Mouse (Mus musculus) thymus, postnatal 4 days (tissue): ENCODE measurements around the gene Prtn3.

Source experiments
- DNase-seq: peaks from one replicate; pipeline ENCODE4 v3.0.0; 2021

Prtn3 gene

DNA sequence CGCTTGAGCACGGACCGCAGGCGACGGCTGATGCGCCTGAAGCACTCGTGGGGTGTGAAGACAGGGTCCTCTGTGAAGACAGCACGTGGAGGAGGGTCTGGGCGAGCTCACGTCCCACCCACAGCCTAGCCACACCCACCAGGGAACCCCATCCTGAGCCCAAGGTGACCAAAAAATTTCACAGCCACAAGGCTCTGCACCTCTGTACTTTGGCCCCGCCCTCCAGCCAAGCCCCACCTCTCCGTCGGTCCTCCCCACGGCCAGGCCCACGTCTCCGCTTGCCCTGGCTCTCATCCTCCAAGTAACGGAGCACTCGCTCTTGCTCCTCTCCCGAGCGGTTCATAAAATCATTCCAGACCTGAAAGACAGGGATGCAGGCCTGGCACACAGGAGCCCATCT lies 38.1 kb downstream of the Prtn3 start:
- no peak for DNase-seq

DNA sequence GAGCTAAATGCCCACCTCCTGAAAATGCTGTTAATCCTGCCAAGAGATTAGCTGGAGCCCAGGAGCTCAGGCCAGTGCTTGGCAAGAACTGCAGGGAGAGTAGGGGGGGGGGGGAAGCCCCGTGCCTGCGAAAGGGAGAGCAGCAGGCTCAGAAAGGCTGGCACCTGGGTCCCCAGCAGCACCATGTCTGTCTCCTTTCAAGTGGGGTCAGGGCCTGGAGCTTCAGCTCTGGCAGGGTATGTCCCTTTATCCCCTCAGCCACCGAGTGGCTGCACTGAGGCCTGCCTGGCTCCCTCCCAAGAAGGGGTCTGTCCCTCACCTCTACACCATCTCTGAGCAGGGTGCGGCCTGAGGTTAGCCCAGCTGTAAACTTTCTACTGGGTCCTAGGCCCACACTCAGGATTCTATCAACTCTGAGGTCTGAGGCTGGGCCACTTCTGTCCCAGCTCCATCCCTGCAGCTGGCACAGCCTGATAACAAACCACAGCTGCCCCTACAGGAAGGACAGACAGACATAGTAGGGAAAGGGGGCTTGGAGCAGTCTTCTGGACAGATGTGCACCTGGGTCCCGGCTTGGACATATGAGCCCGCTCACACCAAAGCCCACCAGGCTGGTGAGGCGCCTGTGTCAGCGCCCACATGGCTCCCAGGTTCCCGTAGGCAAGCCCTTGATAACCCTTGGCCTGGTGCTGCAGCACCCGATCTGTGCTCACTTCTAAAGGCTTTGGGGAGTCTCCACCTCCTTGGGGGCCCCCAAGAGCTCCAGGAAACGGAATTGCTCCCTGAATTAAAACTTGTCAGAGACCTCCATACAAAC lies 40.1 kb downstream of the Prtn3 start:
- no peak for DNase-seq

GRCm38 (mm10) chr10:79914948-79915596 lies 40.8 kb downstream of the Prtn3 start:
- no peak for DNase-seq

DNA sequence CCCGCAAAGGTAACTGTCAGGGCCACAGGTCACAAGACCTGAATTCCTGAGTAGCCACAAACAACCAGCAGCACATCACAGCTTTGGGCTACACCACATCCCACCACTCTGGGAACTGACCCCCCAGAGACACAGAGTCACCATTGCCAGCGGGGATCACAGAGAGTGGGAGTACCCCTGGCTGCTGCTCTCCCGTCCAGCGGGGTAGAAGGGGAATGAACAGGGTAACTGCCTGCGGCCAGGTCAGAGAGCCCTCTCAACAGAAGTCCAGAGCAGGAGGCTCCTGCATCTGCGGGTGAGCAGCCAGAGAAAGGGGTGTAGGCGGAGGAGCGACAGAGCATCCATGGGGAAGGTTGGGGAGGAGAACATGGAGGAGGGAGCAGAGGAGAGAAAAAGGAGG lies 41.8 kb downstream of the Prtn3 start:
- DNase-seq: no peak

DNA sequence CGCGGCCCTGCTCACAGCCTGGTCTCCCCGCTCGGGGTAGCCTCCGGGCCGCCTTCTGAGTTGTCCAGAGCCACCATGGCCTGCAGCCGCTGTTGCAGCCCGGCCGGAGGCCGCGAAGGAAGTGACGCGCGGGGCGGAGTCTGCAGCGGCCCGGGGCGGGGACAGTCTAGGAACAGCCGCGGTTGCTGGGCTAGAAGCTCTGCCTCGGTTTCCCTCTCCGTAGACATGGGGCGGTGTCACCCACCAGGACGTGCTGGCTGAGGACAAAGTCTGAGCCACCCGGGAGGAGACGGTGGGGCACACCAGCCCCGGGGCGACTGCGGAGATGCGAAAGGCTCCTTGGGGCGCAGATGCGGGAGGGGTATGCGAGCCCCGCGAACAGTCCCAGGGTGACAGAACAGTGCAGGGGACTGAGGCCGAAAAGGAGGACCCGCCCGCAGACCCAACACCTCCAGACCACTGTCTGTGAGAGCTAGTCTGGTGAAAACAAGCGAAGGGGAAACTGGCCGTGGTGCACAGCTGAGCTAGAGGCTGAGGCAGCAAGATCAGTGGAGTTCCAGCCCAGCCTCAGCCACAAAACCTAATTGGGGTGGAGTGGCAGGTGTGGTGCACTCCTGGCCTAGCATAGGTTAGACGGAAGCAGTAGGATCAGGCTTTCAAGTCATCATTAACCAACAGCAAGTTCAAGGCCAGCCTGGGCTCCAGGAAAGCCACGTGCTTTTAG lies 42.7 kb downstream of the Prtn3 start, which contains the start of gene Kiss1r:
Kiss1r (plus strand) TSS at position 164 of the 724 bp plus-strand sequence.
- DNase-seq: peak; percentile 93

DNA sequence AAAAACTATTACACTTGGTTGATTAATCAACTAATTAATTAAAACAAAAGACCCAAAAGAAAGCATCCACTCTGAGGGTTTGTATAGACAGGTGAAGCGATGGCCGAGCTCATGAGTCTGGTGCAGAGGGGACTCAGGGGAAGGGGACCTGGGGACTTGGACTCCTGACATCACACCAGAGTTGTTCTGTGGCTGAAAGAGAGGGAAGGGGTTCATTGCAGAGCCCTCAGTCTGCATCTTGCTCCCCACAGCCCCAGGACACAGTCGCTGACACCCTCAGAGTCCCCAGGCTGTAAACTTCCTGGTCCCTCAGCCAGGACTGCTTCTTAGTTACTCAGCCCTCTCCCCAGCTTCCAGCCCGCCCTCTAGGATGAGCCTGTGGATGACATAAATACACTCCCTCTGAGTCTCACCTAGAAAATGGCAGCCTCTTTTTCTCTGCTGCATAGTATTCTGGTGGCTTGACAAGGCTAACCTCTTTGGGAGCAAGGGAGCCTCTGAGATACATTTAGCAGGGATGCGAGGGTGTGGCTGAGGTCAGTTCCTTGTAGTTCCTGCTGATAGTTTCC lies 43.3 kb downstream of the Prtn3 start:
- no peak for DNase-seq

GRCm38 (mm10) chr10:79918231-79919078 lies 44.2 kb downstream of the Prtn3 start:
- no peak for DNase-seq

DNA sequence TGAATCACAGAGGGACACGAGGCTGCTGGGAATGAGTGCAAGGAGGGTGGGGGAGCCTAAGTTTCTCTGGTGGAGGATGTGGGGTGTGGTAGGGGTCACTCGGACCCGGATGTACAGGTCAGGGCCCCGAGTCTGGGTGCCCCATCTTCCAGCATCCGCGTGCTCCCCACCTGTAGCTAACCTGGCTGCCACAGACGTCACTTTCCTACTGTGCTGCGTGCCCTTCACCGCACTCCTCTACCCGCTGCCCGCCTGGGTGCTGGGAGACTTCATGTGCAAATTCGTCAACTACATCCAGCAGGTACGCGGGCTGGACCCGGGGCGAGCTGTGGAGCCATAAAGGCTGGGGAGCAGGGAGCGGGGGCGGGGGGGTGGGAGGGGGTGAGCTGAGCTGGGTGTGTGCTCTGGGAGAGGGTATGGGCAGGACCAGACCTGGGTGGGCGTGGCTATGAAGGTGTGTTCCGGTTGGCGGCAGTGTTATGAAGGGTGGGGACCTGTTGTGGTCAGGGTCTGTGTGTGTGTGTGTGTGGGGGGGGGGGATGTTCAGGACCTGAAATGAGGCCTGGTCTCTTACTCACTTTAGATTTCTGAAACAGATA lies 45.1 kb downstream of the Prtn3 start:
- peak; percentile 64 for DNase-seq

- DNase-seq: no peak
Measured at GRCm38 (mm10) chr10:79920056-79920890, 46.0 kb downstream of the Prtn3 start.

DNA sequence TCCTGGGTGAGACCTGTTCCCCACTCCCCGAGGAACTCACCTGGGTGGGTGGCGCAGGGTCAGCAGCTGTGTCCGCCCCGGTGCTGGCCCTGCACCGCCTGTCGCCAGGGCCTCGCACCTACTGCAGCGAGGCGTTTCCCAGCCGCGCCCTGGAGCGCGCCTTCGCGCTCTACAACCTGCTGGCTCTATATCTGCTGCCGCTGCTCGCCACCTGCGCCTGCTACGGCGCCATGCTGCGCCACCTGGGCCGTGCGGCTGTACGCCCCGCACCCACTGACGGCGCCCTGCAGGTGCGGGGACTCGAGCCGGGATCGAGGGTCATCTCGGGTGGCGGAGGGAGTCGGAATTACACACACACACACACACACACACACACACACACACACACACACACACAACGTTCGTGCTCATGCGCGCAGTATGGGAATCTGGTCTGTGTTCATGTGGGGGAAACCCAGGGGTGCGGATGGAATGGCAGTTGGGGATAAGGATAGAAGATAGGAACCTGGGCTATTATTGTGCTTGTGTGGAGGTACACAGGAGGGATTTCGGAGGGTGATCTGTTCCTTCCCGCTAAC lies 46.8 kb downstream of the Prtn3 start, which contains the start of gene R3hdm4:
R3hdm4 (minus strand) TSS at position 251 of the 578 bp plus-strand sequence.
- peak; percentile 67 for DNase-seq

DNA sequence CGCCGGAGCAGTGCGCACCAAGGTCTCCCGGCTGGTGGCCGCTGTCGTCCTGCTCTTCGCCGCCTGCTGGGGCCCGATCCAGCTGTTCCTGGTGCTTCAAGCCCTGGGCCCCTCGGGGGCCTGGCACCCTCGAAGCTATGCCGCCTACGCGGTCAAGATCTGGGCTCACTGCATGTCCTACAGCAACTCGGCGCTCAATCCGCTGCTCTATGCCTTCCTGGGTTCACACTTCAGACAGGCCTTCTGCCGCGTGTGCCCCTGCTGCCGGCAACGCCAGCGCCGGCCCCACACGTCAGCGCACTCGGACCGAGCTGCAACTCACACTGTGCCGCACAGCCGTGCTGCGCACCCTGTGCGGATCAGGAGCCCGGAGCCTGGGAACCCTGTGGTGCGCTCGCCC lies 47.3 kb downstream of the Prtn3 start:
- DNase-seq: peak; percentile 49

GRCm38 (mm10) chr10:79924998-79925784 lies 50.9 kb downstream of the Prtn3 start:
- peak; percentile 97 for DNase-seq

DNA sequence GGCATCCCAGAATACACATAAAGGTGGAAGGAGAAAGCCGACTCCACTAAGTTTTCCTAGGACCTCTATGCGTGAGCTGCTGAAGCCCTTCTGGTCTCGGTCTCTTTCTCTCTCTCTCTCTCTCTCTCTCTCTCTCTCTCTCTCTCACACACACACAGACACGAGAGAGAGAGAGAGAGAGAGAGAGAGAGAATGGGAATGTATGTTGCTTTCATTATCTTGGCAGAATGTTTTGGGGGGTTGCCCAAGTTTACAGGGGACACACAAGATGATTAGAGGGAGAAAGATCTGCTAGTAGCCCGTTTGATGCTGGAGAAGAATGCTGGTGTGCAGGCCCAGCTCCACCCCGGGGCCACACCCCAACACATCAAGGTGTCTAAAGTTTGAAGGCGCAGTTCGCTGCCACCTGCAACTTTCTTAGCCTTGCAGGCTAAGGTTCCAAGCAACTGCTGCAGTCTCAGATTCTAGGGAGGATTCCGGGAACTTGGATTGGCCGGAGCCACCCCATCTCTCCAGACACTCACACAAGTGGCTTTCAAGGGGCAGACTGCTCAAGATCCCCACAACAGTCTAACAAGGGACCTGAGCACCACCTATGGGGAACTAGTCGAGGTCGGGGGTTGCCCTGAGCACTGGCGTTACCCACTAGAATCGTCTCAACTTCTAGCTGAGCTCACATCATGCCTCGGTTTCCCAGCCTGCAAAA lies 51.7 kb downstream of the Prtn3 start:
- DNase-seq: peak; percentile 63

- DNase-seq: peak; percentile 91
Measured at GRCm38 (mm10) chr10:79926491-79927323, 52.4 kb downstream of the Prtn3 start, which contains the start of gene Arid3a. TSS of gene Arid3a (plus strand) at chr10:79927043.

DNA sequence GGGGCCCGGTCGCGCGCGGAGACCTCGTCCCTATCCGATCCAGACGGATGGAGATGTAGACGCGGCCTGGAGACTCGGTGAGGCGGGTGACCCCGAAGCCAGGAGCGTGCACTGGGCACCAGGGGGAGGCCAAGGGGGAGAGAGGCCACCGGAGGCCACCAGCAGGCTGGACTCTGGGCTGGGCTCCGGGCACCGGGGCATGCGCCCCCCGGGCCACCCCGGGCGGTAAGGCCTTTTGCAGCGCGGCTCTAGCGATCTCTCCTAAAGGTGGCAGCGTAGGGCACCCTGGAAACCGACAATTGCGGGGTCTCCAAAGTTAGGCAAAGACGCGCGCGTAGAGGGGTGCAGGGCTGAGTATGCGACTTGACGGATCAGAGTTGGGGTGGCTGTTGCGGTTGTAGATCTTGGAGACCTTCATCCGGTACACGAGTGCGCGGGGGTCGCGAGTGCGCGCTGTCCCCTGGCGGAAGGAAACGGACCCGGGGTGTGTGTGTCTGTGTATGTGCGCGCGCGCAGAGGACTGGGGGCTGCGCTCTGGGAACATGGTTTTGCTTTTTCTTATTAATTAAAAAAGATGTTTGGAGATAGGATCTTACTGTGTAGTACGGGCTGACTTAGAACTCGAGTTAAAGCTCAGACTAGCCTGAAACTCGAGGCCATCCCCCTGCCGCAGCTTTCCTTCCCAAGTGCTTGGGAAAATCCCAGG lies 53.2 kb downstream of the Prtn3 start:
- peak; percentile 86 for DNase-seq

DNA sequence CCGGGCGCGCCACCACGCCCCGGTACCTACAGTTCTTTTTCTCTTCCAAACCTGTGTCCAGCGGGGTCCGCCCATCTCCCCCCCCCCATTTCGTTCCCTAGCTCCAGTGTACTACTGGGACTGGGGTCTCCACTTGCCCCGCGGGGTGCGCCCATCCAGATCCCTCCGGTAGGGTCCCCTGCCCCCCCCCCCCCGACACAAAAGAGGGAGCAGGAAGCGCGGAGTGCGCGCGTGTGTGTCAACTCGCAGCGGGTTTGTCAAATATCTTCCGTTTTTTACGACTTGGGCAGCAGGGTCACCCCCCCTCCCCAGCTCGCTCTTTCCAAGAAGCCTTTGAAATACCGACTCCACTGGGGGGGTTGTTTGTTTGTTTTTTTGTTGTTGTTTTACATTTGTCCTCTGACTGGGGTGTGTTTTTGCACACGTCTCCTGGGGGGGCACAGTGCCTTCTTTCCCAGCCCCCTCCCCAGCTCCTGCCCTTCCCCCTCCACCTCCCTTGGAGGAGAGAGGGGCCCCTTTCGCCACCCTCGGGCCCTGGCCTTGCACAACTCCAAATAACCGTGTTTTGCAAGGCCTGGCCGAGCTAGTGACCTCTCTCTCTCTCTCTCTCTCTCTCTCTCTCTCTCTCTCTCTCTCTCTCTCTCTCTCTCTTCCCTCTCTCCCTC lies 53.9 kb downstream of the Prtn3 start:
- peak; percentile 56 for DNase-seq
